Mouse (Mus musculus) kidney, embryonic 14.5 days (tissue): ENCODE measurements at regions not wholly inside any gene's neighbourhood (a gene's known extent, or its start where the extent isn't known, plus 50 kb on each side); places are given as distances from the start of the nearest gene placed in this dataset.
A peak's percentile ranks its signal among the peaks of the same experiment; 100 is the strongest.

Source experiments
- ATAC-seq: fragments of 200-750 bp; cut with Nextera tagmentation; 2 replicates; pipeline ENCODE4 v1.8.0; 2017; ENCODE audit warnings: moderate number of reproducible peaks, mild to moderate bottlenecking, moderate TSS enrichment, moderate library complexity; ENCODE audit not compliant: low FRiP score, low TSS enrichment
- H3K27ac ChIP-seq: fragments of 300-500 bp; sonication (generic); 2 replicates; pipeline ENCODE4 v1.5.1; 2014; ENCODE audit warnings: low read depth, mild to moderate bottlenecking, low read length, moderate library complexity, mixed read lengths
- H3K27me3 ChIP-seq: fragments of 300-500 bp; sonication (generic); 2 replicates; pipeline ENCODE4 v1.6.1; 2014; ENCODE audit warnings: mild to moderate bottlenecking, low read length; ENCODE audit not compliant: control insufficient read depth, insufficient read depth
- H3K36me3 ChIP-seq: fragments of 300-500 bp; sonication (generic); 2 replicates; pipeline ENCODE4 v1.6.1; 2014; ENCODE audit warnings: low read length, mixed read lengths; ENCODE audit not compliant: control insufficient read depth, insufficient read depth
- H3K4me1 ChIP-seq: fragments of 300-500 bp; sonication (generic); 2 replicates; pipeline ENCODE4 v1.6.1; 2014; ENCODE audit warnings: low read length, mixed read lengths; ENCODE audit not compliant: control insufficient read depth, insufficient read depth
- H3K4me2 ChIP-seq: fragments of 300-500 bp; sonication (generic); replicated peaks from 2 replicates; pipeline ENCODE4 v1.6.1; 2014; ENCODE audit warnings: low read depth, mild to moderate bottlenecking, low read length
- H3K4me3 ChIP-seq: fragments of 300-500 bp; sonication (generic); 2 replicates; pipeline ENCODE4 v1.5.1; 2014; ENCODE audit warnings: mild to moderate bottlenecking, low read length
- H3K9ac ChIP-seq: fragments of 300-500 bp; sonication (generic); 2 replicates; pipeline ENCODE4 v1.6.1; 2014; ENCODE audit warnings: low read depth, mild to moderate bottlenecking, low read length, moderate library complexity
- H3K9me3 ChIP-seq: fragments of 300-500 bp; sonication (generic); 2 replicates; pipeline ENCODE4 v1.6.1; 2016; ENCODE audit warnings: low read length; ENCODE audit not compliant: control insufficient read depth
- WGBS: fragments of 180-500 bp; shearing (Covaris S2); extraction: QIAGEN DNeasy Blood & Tissue Kit; methylation state at CpG from one replicate; pipeline ENCODE4 v1.1.7; 2014; 5-methylcytosine and 5-hydroxymethylcytosine counted together

DNA sequence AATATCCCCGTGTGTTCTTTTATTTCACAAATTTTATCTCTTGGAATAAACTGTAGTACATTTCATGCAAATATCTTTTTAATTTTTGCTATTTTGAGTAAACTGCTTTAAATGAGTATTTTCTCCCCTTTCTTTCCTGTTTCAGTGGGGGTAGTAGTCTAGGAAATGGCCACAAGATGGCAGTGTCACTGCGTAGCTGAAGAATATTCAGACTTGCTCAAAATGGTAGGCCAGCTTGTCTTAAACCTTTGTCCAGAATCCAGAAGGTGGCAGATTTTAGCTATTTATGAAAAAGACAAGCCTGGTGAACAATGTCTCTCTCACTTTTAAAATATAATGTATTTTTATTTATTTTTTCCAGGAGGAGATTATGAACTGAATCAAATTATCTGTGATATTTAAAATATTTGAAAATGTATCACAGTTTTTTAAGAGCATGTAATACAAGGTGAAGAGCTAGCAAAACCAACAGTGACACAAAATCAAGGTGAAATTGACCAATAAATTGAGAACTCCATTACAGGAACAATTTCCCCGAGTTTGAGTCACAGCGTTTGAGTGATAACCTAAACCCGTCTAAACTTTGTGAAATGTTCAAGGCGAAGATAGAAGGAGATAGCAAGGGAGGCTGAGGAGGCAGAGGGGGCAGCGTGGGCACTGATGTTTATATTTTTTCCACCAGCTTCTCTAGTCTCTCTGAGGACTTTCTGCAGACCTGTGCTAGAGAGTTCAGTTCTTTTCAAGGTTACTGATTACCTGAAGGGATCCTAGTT lies 285.5 kb downstream of the Olfm4 start:
- no peak overlapping the region for H3K4me2 ChIP-seq
- no peaks in the 10 kb centered on the region for H3K4me1 ChIP-seq
- H3K9ac ChIP-seq = no peak overlapping the region
- H3K36me3 ChIP-seq = no peaks in the 10 kb centered on the region
- H3K9me3 ChIP-seq = no peaks in the 10 kb centered on the region
- WGBS = 53% methylated on average over 7 of the region's 7 CpGs
- no peaks in the 10 kb centered on the region for H3K27me3 ChIP-seq
- H3K4me3 ChIP-seq = no peak overlapping the region
- H3K27ac ChIP-seq = no peak overlapping the region
- ATAC-seq = peak; percentile 66; the same call in 1 of the 2 replicates

DNA sequence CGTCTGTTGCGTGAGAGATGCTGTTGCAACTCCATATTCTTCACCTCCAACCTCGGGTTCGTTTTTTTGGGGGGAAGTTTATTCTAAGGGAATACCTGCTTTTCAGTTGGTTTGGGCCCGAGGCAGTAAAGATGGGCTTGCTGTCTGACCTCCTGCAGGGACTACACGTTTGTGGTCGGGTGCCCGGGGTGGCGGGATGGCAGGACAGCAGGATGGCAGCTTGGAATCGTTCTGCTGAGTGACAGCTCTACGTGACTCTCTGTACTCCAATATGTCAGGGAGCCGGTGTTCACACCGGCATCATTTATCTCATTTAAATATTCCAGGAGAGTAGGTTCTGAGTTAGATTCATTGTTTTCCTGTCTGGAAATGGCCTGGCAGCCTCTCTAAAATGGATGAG lies 286.2 kb downstream of the Olfm4 start:
- Histone ChIP-seq H3K4me3 (no peak overlapping the region), H3K9me3 (no peaks in the 10 kb centered on the region), H3K36me3 (no peaks in the 10 kb centered on the region), H3K4me1 (no peaks in the 10 kb centered on the region), H3K9ac (no peak overlapping the region), H3K27ac (no peak overlapping the region), H3K4me2 (no peak overlapping the region), H3K27me3 (no peaks in the 10 kb centered on the region)
- WGBS = 71% methylated on average over 13 of the region's 13 CpGs
- no peak for ATAC-seq

- no peaks in the 10 kb centered on the region for H3K4me1 ChIP-seq
- H3K9me3 ChIP-seq = no peaks in the 10 kb centered on the region
- H3K27me3 ChIP-seq = no peaks in the 10 kb centered on the region
- 48% methylated on average over 4 of the region's 4 CpGs for WGBS
- no peaks in the 10 kb centered on the region for H3K36me3 ChIP-seq
- no peak overlapping the region for H3K9ac ChIP-seq
- no peak overlapping the region for H3K4me2 ChIP-seq
- no peak overlapping the region for H3K27ac ChIP-seq
- peak; percentile 62; the same call in 1 of the 2 replicates for ATAC-seq
- no peak overlapping the region for H3K4me3 ChIP-seq
These were observed 296.3 kb downstream of the Olfm4 start for GRCm38 (mm10) chr14:80280188-80280587.

- ATAC-seq = no peak
- Histone ChIP-seq H3K4me3 (no peak overlapping the region), H3K9ac (no peak overlapping the region), H3K27me3 (no peaks in the 10 kb centered on the region), H3K4me2 (no peak overlapping the region), H3K36me3 (no peaks in the 10 kb centered on the region), H3K9me3 (no peaks in the 10 kb centered on the region), H3K27ac (no peak overlapping the region), H3K4me1 (no peaks in the 10 kb centered on the region)
- 71% methylated on average over 2 of the region's 2 CpGs for WGBS
These were observed 299.8 kb downstream of the Olfm4 start for GRCm38 (mm10) chr14:80283726-80284125.

GRCm38 (mm10) chr14:80291360-80291759 lies 307.5 kb downstream of the Olfm4 start:
- Histone ChIP-seq H3K4me3 (no peak overlapping the region), H3K9me3 (no peaks in the 10 kb centered on the region), H3K36me3 (no peaks in the 10 kb centered on the region), H3K27me3 (no peaks in the 10 kb centered on the region), H3K4me2 (no peak overlapping the region), H3K4me1 (no peaks in the 10 kb centered on the region), H3K9ac (no peak overlapping the region), H3K27ac (no peak overlapping the region)
- WGBS = 81% methylated on average over 4 of the region's 4 CpGs
- no peak for ATAC-seq

- Histone ChIP-seq H3K4me1 (no peaks in the 10 kb centered on the region), H3K4me2 (no peak overlapping the region), H3K27ac (no peak overlapping the region), H3K9ac (no peak overlapping the region), H3K27me3 (no peaks in the 10 kb centered on the region), H3K9me3 (no peaks in the 10 kb centered on the region), H3K4me3 (no peak overlapping the region), H3K36me3 (no peaks in the 10 kb centered on the region)
- no peak for ATAC-seq
- WGBS = 92% methylated on average over 4 of the region's 4 CpGs
These were observed 309.5 kb downstream of the Olfm4 start for GRCm38 (mm10) chr14:80293378-80293777.

GRCm38 (mm10) chr14:80329651-80330050 lies 345.8 kb downstream of the Olfm4 start:
- Histone ChIP-seq H3K4me2 (no peak overlapping the region), H3K27me3 (no peaks in the 10 kb centered on the region), H3K36me3 (no peaks in the 10 kb centered on the region), H3K9ac (no peak overlapping the region), H3K4me3 (no peak overlapping the region), H3K4me1 (no peaks in the 10 kb centered on the region), H3K27ac (no peak overlapping the region), H3K9me3 (no peaks in the 10 kb centered on the region)
- no peak for ATAC-seq
- WGBS = 44% methylated on average over 2 of the region's 2 CpGs

DNA sequence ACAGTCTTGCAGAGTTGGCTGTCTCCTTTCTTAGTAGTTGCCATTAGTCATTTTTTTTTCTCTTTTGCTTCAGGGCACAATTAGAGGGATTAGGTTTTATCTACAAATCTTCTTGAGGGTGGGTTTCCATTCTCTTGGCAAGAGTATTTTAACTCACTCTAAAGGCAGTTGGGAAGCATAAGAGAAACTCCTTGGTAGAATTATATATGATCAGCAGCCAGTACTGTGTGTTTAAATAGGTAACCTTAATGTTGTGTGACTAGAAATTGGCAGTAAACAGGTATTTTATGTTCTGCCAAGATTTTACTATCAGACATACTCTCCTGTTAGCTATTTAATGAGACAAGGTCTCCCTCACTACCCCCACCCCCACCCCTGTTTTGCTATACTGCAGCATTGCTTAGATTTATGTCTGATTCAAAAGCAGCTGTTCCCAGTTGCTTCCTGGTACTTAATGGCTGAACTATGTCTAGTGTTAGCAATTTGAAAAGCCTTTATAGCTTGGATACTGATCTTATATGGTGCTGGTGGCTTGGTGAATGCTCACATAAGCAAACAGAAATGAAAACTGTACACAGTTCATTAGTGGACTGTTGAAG lies 378.2 kb downstream of the Olfm4 start:
- Histone ChIP-seq H3K4me1 (no peaks in the 10 kb centered on the region), H3K36me3 (no peaks in the 10 kb centered on the region), H3K9me3 (no peaks in the 10 kb centered on the region), H3K9ac (no peak overlapping the region), H3K27ac (no peak overlapping the region), H3K4me3 (no peak overlapping the region), H3K4me2 (no peak overlapping the region), H3K27me3 (no peaks in the 10 kb centered on the region)
- ATAC-seq = no peak

- 64% methylated on average over 11 of the region's 11 CpGs for WGBS
- Histone ChIP-seq H3K27me3 (no peaks in the 10 kb centered on the region), H3K36me3 (no peaks in the 10 kb centered on the region), H3K27ac (no peak overlapping the region), H3K4me2 (no peak overlapping the region), H3K9ac (no peak overlapping the region), H3K9me3 (no peaks in the 10 kb centered on the region), H3K4me1 (no peaks in the 10 kb centered on the region), H3K4me3 (no peak overlapping the region)
- ATAC-seq = no peak
These were observed 385.7 kb downstream of the Olfm4 start for GRCm38 (mm10) chr14:80369448-80370153.
